Mouse (Mus musculus) intestine, embryonic 14.5 days (tissue): ENCODE results near the gene Prune2. TPM values are rescaled to one million over a fixed set of nuclear protein-coding genes. Genes with fewer than 3 reads are reported as not detected.

ENCODE experiments used
- ATAC-seq: fragments of 200-750 bp; cut with Nextera tagmentation; replicated peaks from 2 replicates; pipeline ENCODE4 v1.8.0; 2017; ENCODE audit warnings: low read depth, moderate number of reproducible peaks, moderate TSS enrichment, moderate library complexity; ENCODE audit not compliant: low FRiP score, low TSS enrichment
- DNase-seq: peaks from one replicate; pipeline ENCODE4 v3.0.0-alpha.2; 2018; ENCODE audit warnings: low spot score
- H3K27ac ChIP-seq: fragments of 300-500 bp; sonication (generic); 2 replicates; pipeline ENCODE4 v1.5.1; 2014; ENCODE audit warnings: low read depth, mild to moderate bottlenecking, control low read depth
- H3K27me3 ChIP-seq: fragments of 300-500 bp; sonication (generic); replicated peaks from 2 replicates; pipeline ENCODE4 v1.6.1; 2014; ENCODE audit warnings: low read length, control low read depth; ENCODE audit not compliant: control insufficient read depth, insufficient read depth
- H3K36me3 ChIP-seq: fragments of 300-500 bp; sonication (generic); 2 replicates; pipeline ENCODE4 v1.6.1; 2014; ENCODE audit warnings: low read length, control low read depth; ENCODE audit not compliant: control insufficient read depth, insufficient read depth
- H3K4me1 ChIP-seq: fragments of 300-500 bp; sonication (generic); replicated peaks from 2 replicates; pipeline ENCODE4 v1.6.1; 2014; ENCODE audit warnings: low read length, control low read depth, mixed read lengths; ENCODE audit not compliant: control insufficient read depth, insufficient read depth
- H3K4me2 ChIP-seq: fragments of 300-500 bp; sonication (generic); 2 replicates; pipeline ENCODE4 v1.6.1; 2014; ENCODE audit warnings: low read length
- H3K4me3 ChIP-seq: fragments of 300-500 bp; sonication (generic); 2 replicates; pipeline ENCODE4 v1.5.1; 2014; ENCODE audit warnings: low read depth, low read length, control low read depth, mixed read lengths
- H3K9ac ChIP-seq: fragments of 300-500 bp; sonication (generic); 2 replicates; pipeline ENCODE4 v1.6.1; 2014; ENCODE audit warnings: mild to moderate bottlenecking, low read length
- H3K9me3 ChIP-seq: fragments of 300-500 bp; sonication (generic); 2 replicates; pipeline ENCODE4 v1.6.1; 2016; ENCODE audit warnings: low read length, control low read depth; ENCODE audit not compliant: control insufficient read depth
- WGBS: fragments of 180-500 bp; shearing (Covaris S2); extraction: QIAGEN DNeasy Blood & Tissue Kit; methylation state at CpG from one replicate; pipeline ENCODE4 v1.1.7; 2014; 5-methylcytosine and 5-hydroxymethylcytosine counted together
- polyA plus RNA-seq: library from polyadenylated mRNA; unstranded; fragments of >200 nt; fragmentation: Nextera tagmentation; extraction: Ambion mirVana; gene quantifications from 2 replicates; pipeline ENCODE4 v1.2.1, GENCODE M21; 2014

The Prune2 gene
- polyA plus RNA-seq, 1 experiment from 2014 or later, result 2.2 TPM

DNA sequence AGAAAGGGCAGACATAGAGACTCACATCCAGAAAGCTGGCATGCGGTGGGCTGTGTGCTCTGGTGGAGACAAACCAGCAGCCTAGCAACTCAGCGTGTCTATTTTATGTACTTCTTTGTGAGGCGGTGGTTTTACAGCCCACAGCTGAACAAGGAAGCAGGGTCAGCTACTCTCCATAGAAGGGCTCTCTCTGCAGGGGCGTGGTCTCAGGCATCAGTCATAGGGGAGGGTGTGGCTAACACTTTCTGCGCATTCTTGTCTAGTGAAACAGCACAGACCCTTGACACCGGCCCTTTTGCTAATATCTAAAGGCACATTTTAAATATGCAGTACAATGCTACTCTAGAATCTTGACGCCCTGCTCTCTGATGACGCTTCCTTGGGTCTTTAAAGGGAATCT, 300.5 kb downstream of the Prune2 start:
- no peaks in the 10 kb centered on the region for H3K27me3 ChIP-seq
- no peaks in the 10 kb centered on the region for H3K36me3 ChIP-seq
- no peaks in the 10 kb centered on the region for H3K9me3 ChIP-seq
- H3K9ac ChIP-seq, result no peak overlapping the region
- WGBS, result 61% methylated on average over 8 of the region's 8 CpGs
- H3K27ac ChIP-seq, result no peak overlapping the region
- ATAC-seq, result peak; percentile 53; the same call in 1 of the 2 replicates
- no peaks in the 10 kb centered on the region for H3K4me1 ChIP-seq
- no peak overlapping the region for H3K4me3 ChIP-seq
- no peak overlapping the region for H3K4me2 ChIP-seq
- DNase-seq, result no peak

DNA sequence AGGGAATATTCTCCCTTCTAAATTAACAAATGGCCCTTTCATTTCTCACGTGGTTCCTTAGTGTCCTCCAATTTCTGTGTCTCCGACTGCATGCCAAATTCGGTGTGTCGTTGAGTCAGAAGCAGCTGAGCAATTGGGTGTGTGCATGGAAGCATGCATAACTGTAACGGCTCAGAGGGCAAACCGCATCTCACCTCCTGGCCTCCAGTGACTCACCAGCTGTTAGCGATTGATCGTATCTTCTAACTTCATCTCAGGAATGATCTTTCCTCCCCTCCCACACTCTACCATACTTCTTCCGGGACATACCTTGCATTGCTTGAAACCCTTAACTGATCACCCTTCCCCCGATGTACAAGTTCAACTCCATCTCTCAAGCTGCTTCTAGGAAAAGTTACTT, 300.9 kb downstream of the Prune2 start:
- WGBS, result 81% methylated on average over 10 of the region's 10 CpGs
- no peaks in the 10 kb centered on the region for H3K9me3 ChIP-seq
- H3K27me3 ChIP-seq, result no peaks in the 10 kb centered on the region
- no peaks in the 10 kb centered on the region for H3K4me1 ChIP-seq
- no peak overlapping the region for H3K27ac ChIP-seq
- no peak overlapping the region for H3K4me3 ChIP-seq
- ATAC-seq (no peak), DNase-seq (no peak)
- H3K36me3 ChIP-seq, result no peaks in the 10 kb centered on the region
- no peak overlapping the region for H3K9ac ChIP-seq
- H3K4me2 ChIP-seq, result no peak overlapping the region

GRCm38 (mm10) chr19:17263181-17263580, 307.3 kb downstream of the Prune2 start:
- H3K27me3 ChIP-seq, result no peaks in the 10 kb centered on the region
- H3K36me3 ChIP-seq, result no peaks in the 10 kb centered on the region
- no peak for DNase-seq
- no peak overlapping the region for H3K4me2 ChIP-seq
- H3K4me1 ChIP-seq, result no peaks in the 10 kb centered on the region
- no peak overlapping the region for H3K9ac ChIP-seq
- no peak overlapping the region for H3K27ac ChIP-seq
- no peaks in the 10 kb centered on the region for H3K9me3 ChIP-seq
- H3K4me3 ChIP-seq, result no peak overlapping the region
- 80% methylated on average over 2 of the region's 2 CpGs for WGBS
- ATAC-seq, result no peak

GRCm38 (mm10) chr19:17263679-17264370, 307.9 kb downstream of the Prune2 start:
- H3K27ac ChIP-seq, result no peak overlapping the region
- 87% methylated on average over 13 of the region's 13 CpGs for WGBS
- H3K4me1 ChIP-seq, result no peaks in the 10 kb centered on the region
- H3K9ac ChIP-seq, result no peak overlapping the region
- H3K9me3 ChIP-seq, result no peaks in the 10 kb centered on the region
- H3K27me3 ChIP-seq, result no peaks in the 10 kb centered on the region
- ATAC-seq, result no peak
- H3K4me2 ChIP-seq, result no peak overlapping the region
- H3K36me3 ChIP-seq, result no peaks in the 10 kb centered on the region
- H3K4me3 ChIP-seq, result no peak overlapping the region
- no peak for DNase-seq

DNA sequence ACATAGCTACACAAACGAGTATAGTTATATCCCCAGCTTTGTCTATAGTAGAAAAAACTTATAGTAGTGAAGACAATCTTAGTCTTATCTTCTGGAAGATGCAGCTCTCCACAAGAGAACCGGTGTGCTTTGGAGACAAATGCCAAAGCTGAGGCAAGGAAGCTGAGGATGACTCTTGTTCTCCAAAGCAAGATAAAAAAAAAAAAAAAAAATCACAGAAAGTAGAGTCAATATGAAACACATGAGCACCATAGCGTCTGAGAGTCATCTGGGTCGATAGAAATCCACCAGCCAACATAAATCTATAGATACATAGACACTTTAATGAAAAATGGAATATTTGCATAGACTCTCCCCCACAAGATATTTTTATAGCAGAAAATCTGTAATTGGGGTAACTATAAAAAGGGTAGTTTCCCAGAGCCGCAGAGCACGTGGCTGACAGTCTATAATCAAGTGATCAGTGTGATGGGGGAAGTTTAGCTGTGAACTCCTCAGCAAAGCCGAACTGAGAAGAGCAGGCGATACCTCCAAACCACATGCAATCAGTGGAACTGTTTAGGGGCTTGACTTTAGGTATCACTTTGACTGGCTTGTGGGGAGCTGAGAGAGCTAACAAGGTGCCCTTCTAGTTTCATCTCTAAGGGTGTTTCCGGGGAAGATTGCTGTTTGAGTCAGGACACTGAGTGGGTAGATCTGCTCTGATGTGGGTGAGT, 308.7 kb downstream of the Prune2 start:
- Histone ChIP-seq H3K27me3 (no peaks in the 10 kb centered on the region), H3K4me3 (no peak overlapping the region), H3K36me3 (no peaks in the 10 kb centered on the region), H3K9me3 (no peaks in the 10 kb centered on the region), H3K27ac (no peak overlapping the region), H3K4me1 (no peaks in the 10 kb centered on the region), H3K9ac (no peak overlapping the region), H3K4me2 (no peak overlapping the region)
- WGBS, result 91% methylated on average over 9 of the region's 9 CpGs
- DNase-seq (no peak), ATAC-seq (no peak)

GRCm38 (mm10) chr19:17268669-17269068, 312.8 kb downstream of the Prune2 start:
- WGBS, result 80% methylated on average over 4 of the region's 4 CpGs

DNA sequence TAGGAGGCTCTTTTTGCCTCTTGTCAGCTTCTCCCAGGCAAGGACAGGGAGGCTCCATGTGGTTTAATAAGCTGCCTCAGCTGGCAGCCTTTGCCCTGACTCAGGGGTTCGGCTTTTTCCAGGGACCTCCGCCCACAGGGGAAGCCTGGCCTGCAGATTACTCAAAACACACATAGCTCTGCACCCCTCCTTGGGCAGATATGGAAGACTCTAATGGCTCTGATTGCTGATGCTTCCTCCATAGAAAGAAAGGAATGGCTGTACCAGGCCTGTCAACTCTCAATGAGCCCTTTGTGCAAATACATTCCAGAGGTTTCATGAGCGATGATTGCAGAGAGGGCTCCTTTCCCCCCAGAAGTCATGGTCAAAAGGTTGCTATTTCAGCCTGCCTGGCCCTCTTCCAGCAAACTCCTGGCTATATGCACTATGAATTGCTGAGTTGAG, 315.3 kb downstream of the Prune2 start:
- Histone ChIP-seq H3K27ac (peak overlapping the region; percentile 44), H3K9ac (no peak overlapping the region), H3K27me3 (no peaks in the 10 kb centered on the region), H3K9me3 (no peaks in the 10 kb centered on the region), H3K36me3 (no peaks in the 10 kb centered on the region), H3K4me1 (0 out of 2 replicates have a peak, but pooled peaks cover 7% of the 10 kb centered on the region), H3K4me2 (no peak overlapping the region), H3K4me3 (no peak overlapping the region)
- 36% methylated on average over 3 of the region's 3 CpGs for WGBS
- DNase-seq (peak; percentile 59), ATAC-seq (peak; percentile 62)

More at GRCm38 (mm10) chr19:17268669-17269068, 312.8 kb downstream of the Prune2 start:
- no peak for ATAC-seq
- no peak overlapping the region for H3K27ac ChIP-seq
- H3K9me3 ChIP-seq, result no peaks in the 10 kb centered on the region
- H3K27me3 ChIP-seq, result no peaks in the 10 kb centered on the region
- H3K4me1 ChIP-seq, result 0 out of 2 replicates have a peak, but pooled peaks cover 7% of the 10 kb centered on the region
- DNase-seq, result no peak
- no peak overlapping the region for H3K4me3 ChIP-seq
- H3K4me2 ChIP-seq, result no peak overlapping the region
- no peak overlapping the region for H3K9ac ChIP-seq
- H3K36me3 ChIP-seq, result no peaks in the 10 kb centered on the region

DNA sequence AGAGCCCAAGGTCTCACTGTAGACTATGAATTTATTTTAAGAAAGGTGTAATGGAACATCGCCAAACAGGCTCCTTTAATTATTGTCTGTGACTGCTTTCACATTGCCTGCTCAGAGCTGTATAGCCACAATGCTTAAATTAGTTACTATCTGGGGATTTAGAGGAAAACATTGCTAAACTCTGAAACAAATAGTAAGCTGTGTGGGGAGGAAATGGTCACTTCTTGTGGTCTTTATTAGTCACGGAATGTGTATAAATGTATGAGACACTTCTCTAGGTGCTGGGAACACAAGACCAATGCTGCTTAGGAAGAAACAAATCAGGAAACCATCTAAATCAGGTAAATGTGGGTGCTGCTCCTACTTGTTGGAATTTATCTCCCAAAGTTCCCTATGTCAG, 317.1 kb downstream of the Prune2 start:
- Histone ChIP-seq H3K4me1 (0 out of 2 replicates have a peak, but pooled peaks cover 7% of the 10 kb centered on the region), H3K27me3 (no peaks in the 10 kb centered on the region), H3K4me3 (no peak overlapping the region), H3K4me2 (no peak overlapping the region), H3K9me3 (no peaks in the 10 kb centered on the region), H3K27ac (no peak overlapping the region), H3K9ac (no peak overlapping the region), H3K36me3 (no peaks in the 10 kb centered on the region)
- WGBS, result 87% methylated on average over 2 of the region's 2 CpGs
- no peak for ATAC-seq
- no peak for DNase-seq
